Mouse (Mus musculus) hindbrain, embryonic 11.5 days (tissue): ENCODE results near the gene Rac3. TPM values are rescaled to one million over a fixed set of nuclear protein-coding genes. Genes with fewer than 3 reads are reported as not detected.

Source experiments
- ATAC-seq: fragments of 200-750 bp; cut with Nextera tagmentation; 2 replicates; pipeline ENCODE4 v1.8.0; 2017; ENCODE audit warnings: mild to moderate bottlenecking, moderate TSS enrichment, moderate library complexity; ENCODE audit not compliant: low FRiP score
- DNase-seq: peaks from one replicate; pipeline ENCODE4 v3.0.0-alpha.2; 2015; ENCODE audit warnings: low spot score
- H3K27ac ChIP-seq: fragments of 300-500 bp; sonication (generic); 2 replicates; pipeline ENCODE4 v1.5.1; 2014; ENCODE audit warnings: mild to moderate bottlenecking, low read depth, low read length
- H3K27me3 ChIP-seq: fragments of 300-500 bp; sonication (generic); 2 replicates; pipeline ENCODE4 v1.6.1; 2014; ENCODE audit warnings: mild to moderate bottlenecking, low read length, moderate library complexity, mixed read lengths; ENCODE audit not compliant: control insufficient read depth, insufficient read depth
- H3K36me3 ChIP-seq: fragments of 300-500 bp; sonication (generic); 2 replicates; pipeline ENCODE4 v1.6.1; 2014; ENCODE audit warnings: mild to moderate bottlenecking, low read length, moderate library complexity, mixed read lengths; ENCODE audit not compliant: control insufficient read depth, insufficient read depth
- H3K4me1 ChIP-seq: fragments of 300-500 bp; sonication (generic); replicated peaks from 2 replicates; pipeline ENCODE4 v1.6.1; 2014; ENCODE audit warnings: low read length, mixed read lengths; ENCODE audit not compliant: control insufficient read depth, insufficient read depth
- H3K4me2 ChIP-seq: fragments of 300-500 bp; sonication (generic); replicated peaks from 2 replicates; pipeline ENCODE4 v1.6.1; 2014; ENCODE audit warnings: mild to moderate bottlenecking, low read depth, low read length
- H3K4me3 ChIP-seq: fragments of 300-500 bp; sonication (generic); 2 replicates; pipeline ENCODE4 v1.5.1; 2014; ENCODE audit warnings: low read depth, low read length
- H3K9ac ChIP-seq: fragments of 300-500 bp; sonication (generic); 2 replicates; pipeline ENCODE4 v1.6.1; 2014; ENCODE audit warnings: low read depth, low read length
- H3K9me3 ChIP-seq: fragments of 300-500 bp; sonication (generic); 2 replicates; pipeline ENCODE4 v1.6.1; 2016; ENCODE audit warnings: low read length; ENCODE audit not compliant: control insufficient read depth
- WGBS: fragments of 180-500 bp; shearing (Covaris S2); extraction: QIAGEN DNeasy Blood & Tissue Kit; methylation state at CpG from one replicate; pipeline ENCODE4 v1.1.7; 2014; 5-methylcytosine and 5-hydroxymethylcytosine counted together
- polyA plus RNA-seq: library from polyadenylated mRNA; unstranded; fragments of >200 nt; fragmentation: Nextera tagmentation; extraction: Ambion mirVana; gene quantifications from 2 replicates; pipeline ENCODE4 v1.2.1, GENCODE M21; 2014

Gene Rac3
- polyA plus RNA-seq, 1 experiment from 2014 or later, result 18.2 TPM

GRCm38 (mm10) chr11:120697741-120698140 lies 23.5 kb upstream of the Rac3 start:
- ATAC-seq (no peak), DNase-seq (no peak)
- peaks cover 5% of the 10 kb centered on the region; the same call in 1 of the 2 replicates for H3K4me1 ChIP-seq
- no peaks in the 10 kb centered on the region for H3K27me3 ChIP-seq
- H3K9me3 ChIP-seq, result no peaks in the 10 kb centered on the region
- 69% methylated on average over 9 of the region's 10 CpGs for WGBS
- H3K4me3 ChIP-seq, result no peak overlapping the region
- no peak overlapping the region for H3K9ac ChIP-seq
- no peak overlapping the region for H3K27ac ChIP-seq
- H3K36me3 ChIP-seq, result peaks cover 8% of the 10 kb centered on the region; the same call in 1 of the 2 replicates
- H3K4me2 ChIP-seq, result no peak overlapping the region

GRCm38 (mm10) chr11:120703696-120704454 lies 17.4 kb upstream of the Rac3 start:
- Histone ChIP-seq H3K9me3 (no peaks in the 10 kb centered on the region), H3K4me1 (peaks cover 22% of the 10 kb centered on the region), H3K27me3 (no peaks in the 10 kb centered on the region; the same call in 1 of the 2 replicates), H3K9ac (no peak overlapping the region), H3K36me3 (0 out of 2 replicates have a peak, but pooled peaks cover 6% of the 10 kb centered on the region), H3K4me2 (no peak overlapping the region), H3K27ac (peak overlapping the region; percentile 33; the same call in 1 of the 2 replicates), H3K4me3 (no peak overlapping the region)
- 41% methylated on average over 15 of the region's 15 CpGs for WGBS
- no peak for ATAC-seq
- no peak for DNase-seq

- H3K9me3 ChIP-seq, result no peaks in the 10 kb centered on the region
- 5% methylated on average over 8 of the region's 8 CpGs for WGBS
- H3K27me3 ChIP-seq, result no peaks in the 10 kb centered on the region; the same call in 1 of the 2 replicates
- H3K36me3 ChIP-seq, result 0 out of 2 replicates have a peak, but pooled peaks cover 8% of the 10 kb centered on the region
- H3K27ac ChIP-seq, result peak overlapping the region; percentile 33; the same call in 1 of the 2 replicates
- H3K4me2 ChIP-seq, result no peak overlapping the region
- ATAC-seq (peak; percentile 27; the same call in 1 of the 2 replicates), DNase-seq (peak; percentile 33)
- no peak overlapping the region for H3K4me3 ChIP-seq
- peak overlapping the region; percentile 41; the same call in 1 of the 2 replicates for H3K9ac ChIP-seq
- H3K4me1 ChIP-seq, result peaks cover 22% of the 10 kb centered on the region
These were observed 16.6 kb upstream of the Rac3 start for GRCm38 (mm10) chr11:120704486-120705325.

- Histone ChIP-seq H3K4me1 (peaks cover 22% of the 10 kb centered on the region), H3K27me3 (no peaks in the 10 kb centered on the region; the same call in 1 of the 2 replicates), H3K4me2 (0 out of 2 replicates have a peak overlapping the region, but pooled peaks have one; percentile 3), H3K36me3 (0 out of 2 replicates have a peak, but pooled peaks cover 8% of the 10 kb centered on the region), H3K9me3 (no peaks in the 10 kb centered on the region), H3K4me3 (no peak overlapping the region), H3K27ac (0 out of 2 replicates have a peak overlapping the region, but pooled peaks have one; percentile 30), H3K9ac (no peak overlapping the region)
- DNase-seq, result peak; percentile 3
- no peak for ATAC-seq
- 61% methylated on average over 5 of the region's 5 CpGs for WGBS
These were observed 15.2 kb upstream of the Rac3 start for GRCm38 (mm10) chr11:120706120-120706519.

GRCm38 (mm10) chr11:120707225-120707624 lies 14.0 kb upstream of the Rac3 start:
- ATAC-seq (no peak; the same call in 1 of the 2 replicates), DNase-seq (peak; percentile 25)
- H3K4me2 ChIP-seq, result 0 out of 2 replicates have a peak overlapping the region, but pooled peaks have one; percentile 19
- peaks cover 25% of the 10 kb centered on the region for H3K4me1 ChIP-seq
- no peaks in the 10 kb centered on the region for H3K9me3 ChIP-seq
- 0 out of 2 replicates have a peak overlapping the region, but pooled peaks have one; percentile 12 for H3K9ac ChIP-seq
- no peak overlapping the region for H3K4me3 ChIP-seq
- 0 out of 2 replicates have a peak overlapping the region, but pooled peaks have one; percentile 36 for H3K27ac ChIP-seq
- WGBS, result 9% methylated on average over 12 of the region's 12 CpGs
- H3K36me3 ChIP-seq, result 0 out of 2 replicates have a peak, but pooled peaks cover 4% of the 10 kb centered on the region
- H3K27me3 ChIP-seq, result no peaks in the 10 kb centered on the region; the same call in 1 of the 2 replicates

GRCm38 (mm10) chr11:120707969-120708368 lies 13.3 kb upstream of the Rac3 start:
- no peaks in the 10 kb centered on the region for H3K9me3 ChIP-seq
- no peak overlapping the region for H3K27ac ChIP-seq
- H3K36me3 ChIP-seq, result 0 out of 2 replicates have a peak, but pooled peaks cover 4% of the 10 kb centered on the region
- no peak overlapping the region for H3K9ac ChIP-seq
- 33% methylated on average over 5 of the region's 5 CpGs for WGBS
- H3K27me3 ChIP-seq, result no peaks in the 10 kb centered on the region; the same call in 1 of the 2 replicates
- H3K4me2 ChIP-seq, result no peak overlapping the region
- no peak for DNase-seq
- peaks cover 29% of the 10 kb centered on the region for H3K4me1 ChIP-seq
- H3K4me3 ChIP-seq, result no peak overlapping the region
- no peak for ATAC-seq

GRCm38 (mm10) chr11:120709551-120709950 lies 11.7 kb upstream of the Rac3 start:
- no peaks in the 10 kb centered on the region; the same call in 1 of the 2 replicates for H3K27me3 ChIP-seq
- H3K27ac ChIP-seq, result no peak overlapping the region
- H3K4me1 ChIP-seq, result peaks cover 25% of the 10 kb centered on the region
- H3K36me3 ChIP-seq, result 0 out of 2 replicates have a peak, but pooled peaks cover 4% of the 10 kb centered on the region
- H3K9ac ChIP-seq, result no peak overlapping the region
- DNase-seq (no peak), ATAC-seq (no peak)
- 76% methylated on average over 2 of the region's 2 CpGs for WGBS
- H3K4me3 ChIP-seq, result no peak overlapping the region
- no peak overlapping the region for H3K4me2 ChIP-seq
- no peaks in the 10 kb centered on the region for H3K9me3 ChIP-seq

- Histone ChIP-seq H3K4me1 (peaks cover 20% of the 10 kb centered on the region), H3K4me3 (no peak overlapping the region), H3K36me3 (0 out of 2 replicates have a peak, but pooled peaks cover 4% of the 10 kb centered on the region), H3K27ac (no peak overlapping the region), H3K4me2 (no peak overlapping the region), H3K27me3 (no peaks in the 10 kb centered on the region; the same call in 1 of the 2 replicates), H3K9me3 (no peaks in the 10 kb centered on the region), H3K9ac (no peak overlapping the region)
- WGBS, result 69% methylated on average over 5 of the region's 5 CpGs
- ATAC-seq, result no peak
- no peak for DNase-seq
These were observed 10.6 kb upstream of the Rac3 start for GRCm38 (mm10) chr11:120710672-120711071.
